Mouse (Mus musculus) monocyte, adult 5-6 weeks (primary cell): ENCODE measurements around the gene Immp2l. TPM values are rescaled to one million over a fixed set of nuclear protein-coding genes. Genes with fewer than 3 reads are reported as not detected.
"Not testable (repeated sequence)": the region's sequence is repeated elsewhere in the genome, so short reads cannot be mapped to it uniquely, and the experiment has no call there.

Source experiments
- ATAC-seq: fragments of 153-309, 156-312 bp; replicated peaks from 2 replicates; pipeline ENCODE4 v1.8.0; 2017; ENCODE audit warnings: mild to moderate bottlenecking; ENCODE audit not compliant: low TSS enrichment, insufficient number of reproducible peaks, severe bottlenecking, poor library complexity, low FRiP score
- total RNA-seq: library from RNA; stranded (forward); fragments of 200-1000, 200-491, 200-594 nt; gene quantifications from 3 replicates; pipeline ENCODE4 v1.2.3, GENCODE M21; 2017

Immp2l gene
- total RNA-seq, 1 experiment from 2014 or later, result not detected

- ATAC-seq, result no peak
Measured at GRCm38 (mm10) chr12:41842694-41843329, 818.9 kb downstream of the Immp2l start.

GRCm38 (mm10) chr12:41851896-41852470 lies 828.1 kb downstream of the Immp2l start:
- no peak for ATAC-seq

GRCm38 (mm10) chr12:41859652-41860051 lies 835.8 kb downstream of the Immp2l start:
- ATAC-seq, result not testable (repeated sequence)

GRCm38 (mm10) chr12:41868317-41868716 lies 844.4 kb downstream of the Immp2l start:
- ATAC-seq, result no peak

- no peak for ATAC-seq
Measured at GRCm38 (mm10) chr12:41874015-41874414, 850.1 kb downstream of the Immp2l start.

- no peak for ATAC-seq
Measured at GRCm38 (mm10) chr12:41877292-41877959, 853.5 kb downstream of the Immp2l start.

- ATAC-seq, result no peak
Measured at GRCm38 (mm10) chr12:41878493-41878892, 854.6 kb downstream of the Immp2l start.

GRCm38 (mm10) chr12:41878972-41879371 lies 855.1 kb downstream of the Immp2l start:
- ATAC-seq, result no peak

- ATAC-seq, result no peak
Measured at GRCm38 (mm10) chr12:41879412-41879811, 855.5 kb downstream of the Immp2l start.

- no peak for ATAC-seq
Measured at GRCm38 (mm10) chr12:41880833-41881232, 856.9 kb downstream of the Immp2l start.

- no peak for ATAC-seq
Measured at GRCm38 (mm10) chr12:41908011-41908410, 884.1 kb downstream of the Immp2l start.

GRCm38 (mm10) chr12:41911626-41912025 lies 887.7 kb downstream of the Immp2l start:
- no peak for ATAC-seq

GRCm38 (mm10) chr12:41937751-41938150 lies 913.9 kb downstream of the Immp2l start:
- ATAC-seq, result no peak

GRCm38 (mm10) chr12:41941853-41942252 lies 918.0 kb downstream of the Immp2l start:
- ATAC-seq, result no peak

GRCm38 (mm10) chr12:41944079-41944672 lies 920.3 kb downstream of the Immp2l start:
- ATAC-seq, result no peak

GRCm38 (mm10) chr12:41946536-41946935 lies 922.6 kb downstream of the Immp2l start:
- ATAC-seq, result no peak

- no peak for ATAC-seq
Measured at GRCm38 (mm10) chr12:41949409-41949808, 925.5 kb downstream of the Immp2l start.

GRCm38 (mm10) chr12:41949841-41950241 lies 926.0 kb downstream of the Immp2l start:
- no peak for ATAC-seq

- ATAC-seq, result no peak
Measured at GRCm38 (mm10) chr12:41950726-41951125, 926.8 kb downstream of the Immp2l start.

GRCm38 (mm10) chr12:41961038-41961437 lies 937.1 kb downstream of the Immp2l start:
- ATAC-seq, result no peak
